Mouse (Mus musculus): Measurements from ENCODE around the gene Scnn1b.

- TF ChIP-seq CTCF (IDR thresholded peaks at IDR 0.05; ENCODE audit: extremely low read depth, insufficient read depth, insufficient read length, insufficient replicate concordance) (no peak), POLR2A (IDR thresholded peaks at IDR 0.05; ENCODE audit: low read depth, low read length) (no peak)
Measured at GRCm38 (mm10) chr7:121890636-121891360, 26.0 kb downstream of the Scnn1b start.
